Mouse (Mus musculus) cortical plate, adult 2 months (tissue): Measurements from ENCODE around the gene Gsg1l.

Source experiments
- CTCF ChIP-seq: fragments of 200-500 bp; IDR thresholded peaks from 2 replicates; pipeline ENCODE4 v1.5.1; 2011; ENCODE audit warnings: mild to moderate bottlenecking, control low read depth, low read length; ENCODE audit not compliant: insufficient read depth; ENCODE audit errors: extremely low read depth
- POLR2A ChIP-seq: fragments of 200-500 bp; IDR thresholded peaks from 2 replicates; pipeline ENCODE4 v1.6.1; 2011; ENCODE audit warnings: mild to moderate bottlenecking, low read length, control low read depth; ENCODE audit not compliant: insufficient read depth; ENCODE audit errors: extremely low read depth

GRCm38 (mm10) chr7:125886116-125886680, 196.0 kb downstream of the Gsg1l start:
- TF ChIP-seq CTCF (no peak), POLR2A (no peak)
